Mouse (Mus musculus): Measurements from ENCODE around the gene Pccb.

DNA sequence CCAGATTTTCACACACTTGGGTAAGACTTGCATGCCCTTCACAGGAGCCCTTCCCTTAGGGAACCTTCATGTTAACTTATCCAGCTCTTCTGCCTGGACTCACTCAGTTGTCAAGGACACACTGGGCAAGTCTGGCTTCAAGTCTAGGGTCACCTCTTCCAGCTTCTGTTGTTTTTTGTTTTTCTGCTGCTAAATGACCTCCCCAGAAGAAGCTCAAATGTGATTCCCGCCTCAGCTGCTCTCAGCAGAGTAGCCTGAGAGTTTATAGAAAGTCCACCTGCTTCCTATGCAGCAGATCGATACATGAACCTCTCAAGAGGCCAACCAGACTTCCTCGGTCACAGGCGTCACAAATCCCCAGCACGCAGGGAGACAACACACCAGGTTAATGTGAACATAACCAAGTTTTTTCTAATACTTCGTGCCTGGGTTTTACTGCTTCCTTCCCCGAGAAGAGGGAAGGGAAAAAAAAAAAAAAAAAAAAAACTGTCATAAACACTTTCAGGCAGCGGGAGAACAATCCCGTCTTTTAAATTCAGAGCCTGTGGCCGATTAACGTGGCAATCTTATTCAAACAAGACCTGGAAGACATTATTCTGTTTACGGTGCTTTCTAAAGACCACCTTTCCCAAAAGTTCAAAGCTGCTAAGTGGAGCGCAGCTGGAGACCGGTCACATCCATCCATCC is 794 bp downstream of the Pccb start:
- TF ChIP-seq CTCF (IDR thresholded peaks at IDR 0.05; ENCODE audit: low read depth, low read length) (no peak), EP300 (IDR thresholded peaks at IDR 0.05; ENCODE audit: insufficient read depth, low read depth, low read length) (no peak)

All from ES-Bruce4 (cell line).